Mouse (Mus musculus) urinary bladder, postnatal 4 days (tissue): ENCODE results near the gene Slc25a18.

Experiments
- DNase-seq, 2 experiments: peaks; one replicate each; pipeline ENCODE4 v3.0.0; 2021 to 2022; ENCODE audit warnings: low spot score in 2 of 2

The Slc25a18 gene

DNA sequence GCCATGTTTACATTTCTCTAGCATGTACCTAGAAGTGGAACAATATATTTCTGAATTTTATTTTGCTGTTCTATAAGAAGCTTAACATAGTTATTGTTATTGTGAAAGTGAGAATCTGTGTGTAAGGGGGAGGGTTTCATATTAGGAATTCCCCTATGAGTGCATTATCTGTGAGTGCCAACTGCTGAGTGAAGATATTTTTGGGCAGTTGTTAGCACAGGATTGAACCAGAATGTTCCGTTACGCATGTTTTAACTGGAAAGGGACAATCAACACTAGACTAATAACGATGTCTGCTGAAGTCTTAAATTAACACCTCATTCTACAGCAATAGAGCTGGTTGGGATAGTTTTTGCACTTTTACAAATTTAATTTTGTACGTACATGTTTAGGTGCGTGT, 68.4 kb downstream of the Slc25a18 start:
- DNase-seq: no peak
